Mouse (Mus musculus): ENCODE data around the gene Lpar4. TPM values are rescaled to one million over a fixed set of nuclear protein-coding genes. Genes with fewer than 3 reads are reported as not detected.

The Lpar4 gene
- polyA plus RNA-seq, 1 experiment from 2014 or later = 6.0 TPM

GRCm38 (mm10) chrX:106964326-106964725 lies 43.9 kb downstream of the Lpar4 start:
- no peak overlapping the region for H3K4me2 ChIP-seq
- 48% methylated on average over 2 of the region's 2 CpGs for WGBS (ENCODE audit: insufficient replicate concordance)

More at GRCm38 (mm10) chrX:106964326-106964725, 43.9 kb downstream of the Lpar4 start:
- no peak for ATAC-seq
- Histone ChIP-seq H3K27ac (no peak overlapping the region), H3K27me3 (replicated peaks) (no peaks in the 10 kb centered on the region), H3K9me3 (replicated peaks) (no peaks in the 10 kb centered on the region), H3K4me1 (no peaks in the 10 kb centered on the region), H3K36me3 (no peaks in the 10 kb centered on the region), H3K9ac (no peak overlapping the region), H3K4me3 (no peak overlapping the region)

Other genes starting within 250 kb of the Lpar4 start
- gene Rtl3, start 80.0 kb upstream of the Lpar4 start, polyA plus RNA-seq (2016; fragmentation: Nextera tagmentation; extraction: Ambion mirVana) = 2.3 and 2.5 TPM in 2 replicates
- 0.05 and 0.08 TPM in 2 replicates for gene P2ry10, start 167.9 kb downstream of the Lpar4 start, polyA plus RNA-seq (2016; fragmentation: Nextera tagmentation; extraction: Ambion mirVana)
- gene P2ry10b, start 228.3 kb downstream of the Lpar4 start, polyA plus RNA-seq (2016; fragmentation: Nextera tagmentation; extraction: Ambion mirVana) = 0.62 and 0.79 TPM in 2 replicates

All from liver, embryonic 12.5 days (tissue).